Mouse (Mus musculus) kidney, adult 2 months (tissue): ENCODE measurements around the gene Epn2.

Experiments used
- CTCF ChIP-seq: fragments of 200-500 bp; conservative IDR thresholded peaks from 2 replicates; pipeline ENCODE4 v1.5.1; 2011; ENCODE audit warnings: low read depth, mild to moderate bottlenecking, control low read depth, low read length, moderate library complexity, mixed read lengths; ENCODE audit not compliant: insufficient read depth, insufficient read length
- POLR2A ChIP-seq: fragments of 200-500 bp; IDR thresholded peaks from one replicate; pipeline ENCODE4 v1.6.1; 2011; ENCODE audit warnings: low read depth, low read length, control low read depth

DNA sequence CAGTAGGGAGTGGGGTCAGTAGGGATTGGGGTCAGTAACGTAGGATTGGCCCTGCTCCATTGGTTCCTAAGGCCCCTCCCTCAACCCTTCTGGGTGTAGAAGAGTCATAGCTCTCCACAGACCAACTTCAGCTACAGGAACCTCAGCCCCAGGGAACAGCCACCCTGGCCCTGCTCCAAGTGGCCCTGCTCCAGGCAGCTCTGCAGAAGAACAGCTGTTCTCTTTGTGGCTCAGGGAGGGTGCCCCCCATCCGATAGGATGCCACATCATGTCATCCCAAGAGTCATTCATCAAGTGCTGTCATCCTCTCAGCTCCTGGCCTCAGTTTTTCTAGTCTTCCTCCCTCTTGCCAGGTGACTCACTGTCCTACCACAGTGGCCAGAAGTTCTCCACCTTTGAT, 92.1 kb downstream of the Epn2 start:
- TF ChIP-seq CTCF = no peak
- TF ChIP-seq POLR2A = no peak
